Mouse (Mus musculus) right cerebral cortex, postnatal 14 days (tissue): Measurements from ENCODE around the gene Btrc.
"Not testable (repeated sequence)": the region's sequence is repeated elsewhere in the genome, so short reads cannot be mapped to it uniquely, and the experiment has no call there.

Experiments
- DNase-seq: peaks from one replicate; pipeline ENCODE4 v3.0.0; 2022

The Btrc gene

GRCm38 (mm10) chr19:45535214-45535735 is 171.7 kb downstream of the Btrc start:
- no peak for DNase-seq

GRCm38 (mm10) chr19:45535929-45536328 is 172.4 kb downstream of the Btrc start:
- DNase-seq, result no peak

- no peak for DNase-seq
These were observed 174.0 kb downstream of the Btrc start for GRCm38 (mm10) chr19:45537505-45537904.

- no peak for DNase-seq
These were observed 177.3 kb downstream of the Btrc start for GRCm38 (mm10) chr19:45540657-45541408.

DNA sequence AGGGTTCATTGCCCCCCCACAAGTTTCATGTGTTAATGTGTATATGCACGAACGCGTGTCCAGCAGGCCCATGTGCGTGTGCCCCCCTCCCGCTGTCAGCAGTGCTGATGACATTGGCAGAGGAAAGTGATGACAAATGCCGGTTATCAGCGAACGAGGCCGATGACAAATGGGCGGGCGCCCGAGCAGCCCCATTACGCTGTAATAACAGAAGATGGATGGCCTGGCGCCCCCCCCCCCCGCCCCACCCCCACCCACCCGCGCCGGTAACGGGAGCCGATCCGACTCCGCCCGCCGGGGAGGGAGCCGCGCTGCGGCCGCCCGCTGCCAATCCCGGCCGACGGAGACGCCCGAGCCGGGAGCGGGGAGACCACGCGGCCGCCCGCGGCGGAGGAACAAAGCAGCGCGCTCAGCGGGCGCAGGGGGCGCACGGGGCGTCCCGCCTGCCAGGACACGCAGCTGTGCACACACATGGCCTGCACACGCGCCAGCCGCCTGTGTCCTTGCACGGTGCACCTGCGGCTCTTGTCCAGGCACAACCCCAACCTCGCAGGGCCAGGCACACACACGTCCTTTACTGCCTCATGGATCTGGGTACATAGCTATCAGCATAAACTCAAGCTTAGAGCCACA is 178.0 kb downstream of the Btrc start:
- peak; percentile 72 for DNase-seq

- DNase-seq, result no peak
These were observed 178.5 kb downstream of the Btrc start for GRCm38 (mm10) chr19:45542061-45542460.

DNA sequence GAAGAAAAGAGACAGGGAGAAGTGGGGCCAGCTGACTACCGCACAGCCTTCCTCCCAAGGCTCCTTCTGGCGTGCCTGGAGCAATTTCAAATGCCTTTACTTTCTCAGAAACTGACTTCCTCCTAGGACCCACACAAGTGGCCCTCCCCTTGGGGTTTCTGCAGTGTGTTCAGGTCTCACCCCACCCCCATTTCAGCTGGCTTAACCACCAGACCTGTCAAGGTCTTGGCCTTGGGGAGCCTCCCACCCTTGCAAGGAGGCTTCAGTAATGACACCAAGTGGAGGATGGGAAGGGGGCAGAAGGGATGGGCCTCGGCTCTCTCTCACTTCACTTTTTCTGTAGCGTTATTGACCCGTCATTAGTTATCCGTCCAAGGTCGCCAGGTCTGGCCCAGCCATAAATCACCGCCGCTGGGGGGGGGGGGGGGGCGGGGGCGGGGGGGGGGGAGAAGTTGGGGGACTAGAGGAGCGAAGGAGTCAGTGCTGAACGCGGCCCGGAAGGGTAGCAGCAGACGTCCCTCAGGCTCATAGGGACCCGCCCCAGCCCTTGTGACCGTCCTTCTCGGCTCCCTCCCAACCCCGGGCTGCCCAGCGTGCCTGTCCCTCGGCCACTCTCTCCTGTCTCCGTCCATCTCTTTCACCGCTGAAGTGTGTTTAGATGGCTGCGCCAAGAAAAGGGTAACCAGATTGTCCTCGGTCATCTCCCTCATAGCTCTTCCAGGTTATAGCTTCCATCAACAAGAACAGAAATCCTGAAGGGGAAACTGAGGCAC is 180.8 kb downstream of the Btrc start:
- no peak for DNase-seq

- peak; percentile 80 for DNase-seq
These were observed 181.4 kb downstream of the Btrc start for GRCm38 (mm10) chr19:45544925-45545321.

GRCm38 (mm10) chr19:45548196-45548595 is 184.7 kb downstream of the Btrc start:
- not testable (repeated sequence) for DNase-seq

- DNase-seq, result no peak
These were observed 185.8 kb downstream of the Btrc start for GRCm38 (mm10) chr19:45549128-45549915.

- DNase-seq, result no peak
These were observed 186.4 kb downstream of the Btrc start for GRCm38 (mm10) chr19:45549948-45550347.

- DNase-seq, result no peak
These were observed 188.7 kb downstream of the Btrc start for GRCm38 (mm10) chr19:45552187-45552586.

DNA sequence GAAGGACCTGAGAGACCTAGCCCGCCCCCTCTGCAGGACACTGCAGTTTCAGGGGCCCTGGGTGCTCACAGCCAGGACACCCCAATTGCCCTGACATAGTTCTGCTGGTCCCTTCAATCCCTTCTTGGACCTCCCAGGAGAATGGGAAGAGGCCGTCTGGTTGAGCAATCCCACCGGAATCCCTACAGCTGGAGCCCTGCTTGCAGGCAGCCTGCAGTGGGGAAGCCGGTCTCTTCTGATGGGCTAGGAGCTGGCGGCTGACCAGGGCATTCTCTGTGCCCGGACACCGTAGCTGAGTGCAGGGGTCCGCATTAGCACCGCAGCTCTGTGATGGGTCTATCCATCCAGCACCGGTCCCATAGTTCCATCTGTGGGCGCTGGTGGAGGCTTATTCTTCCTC is 190.6 kb downstream of the Btrc start:
- DNase-seq, result no peak

DNA sequence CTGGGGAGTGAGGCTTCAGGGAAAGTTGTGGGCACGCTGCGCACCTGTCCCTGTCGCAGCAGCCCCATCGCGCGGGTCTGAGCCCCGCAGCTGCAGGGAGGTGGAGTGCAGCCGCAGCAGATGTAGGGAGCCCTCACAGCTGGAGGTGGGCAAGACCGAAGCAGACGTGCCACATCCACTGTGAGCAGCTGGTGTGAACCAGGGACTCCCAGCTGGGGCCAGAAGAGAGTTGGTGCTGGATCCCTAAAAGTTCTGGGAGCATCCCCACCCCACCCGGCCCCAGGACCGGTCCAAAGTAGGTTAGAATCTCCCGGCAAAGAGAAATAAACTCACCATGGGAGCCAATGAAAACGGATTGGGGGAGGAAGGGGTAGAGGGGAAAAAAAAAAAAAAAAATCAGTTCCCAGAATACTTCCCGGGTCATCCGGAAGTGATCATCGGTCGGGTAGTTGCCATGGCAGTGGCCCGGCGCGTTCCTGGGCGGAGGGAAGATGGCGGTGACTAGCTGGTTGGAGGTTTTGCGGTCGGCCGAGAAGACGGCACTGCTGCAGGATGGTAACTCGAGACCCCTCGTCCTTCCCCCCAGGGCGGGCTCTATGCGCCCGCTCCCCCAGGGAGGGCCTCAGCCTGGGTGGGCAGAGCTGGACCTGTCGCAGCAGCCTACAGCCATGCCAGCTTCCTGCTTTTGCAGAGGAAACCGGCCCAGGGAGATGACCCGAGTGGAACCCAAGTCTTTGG is 196.8 kb downstream of the Btrc start, which contains the start of the genes Poll and Gm17018:
Poll (minus strand) TSS at position 379 of the 738 bp plus-strand sequence.
Gm17018 (plus strand) TSS at position 463 of the 738 bp plus-strand sequence.
- peak; percentile 85 for DNase-seq

- no peak for DNase-seq
These were observed 202.6 kb downstream of the Btrc start for GRCm38 (mm10) chr19:45565925-45566715.

GRCm38 (mm10) chr19:45567367-45567766 is 203.8 kb downstream of the Btrc start:
- DNase-seq, result no peak

DNA sequence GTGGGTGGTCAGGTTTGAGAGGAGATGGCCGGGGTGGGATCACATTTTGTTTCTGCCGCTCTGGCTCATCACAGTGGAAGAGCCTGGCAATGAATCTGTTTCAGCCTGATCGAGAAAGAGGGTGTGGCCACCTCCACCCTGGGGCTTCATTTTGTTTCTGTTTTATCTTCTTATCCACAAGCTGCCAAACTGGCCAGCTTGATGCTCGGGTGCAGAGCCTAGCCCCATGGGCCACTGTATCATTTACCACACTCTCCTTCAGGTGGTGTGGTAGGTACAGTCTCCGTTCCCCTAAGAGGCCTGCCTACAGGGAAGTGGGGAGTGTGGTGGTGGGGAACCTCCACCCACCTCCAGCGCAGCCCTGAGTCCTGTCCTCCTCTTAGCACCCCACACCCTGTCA is 209.5 kb downstream of the Btrc start:
- no peak for DNase-seq

DNA sequence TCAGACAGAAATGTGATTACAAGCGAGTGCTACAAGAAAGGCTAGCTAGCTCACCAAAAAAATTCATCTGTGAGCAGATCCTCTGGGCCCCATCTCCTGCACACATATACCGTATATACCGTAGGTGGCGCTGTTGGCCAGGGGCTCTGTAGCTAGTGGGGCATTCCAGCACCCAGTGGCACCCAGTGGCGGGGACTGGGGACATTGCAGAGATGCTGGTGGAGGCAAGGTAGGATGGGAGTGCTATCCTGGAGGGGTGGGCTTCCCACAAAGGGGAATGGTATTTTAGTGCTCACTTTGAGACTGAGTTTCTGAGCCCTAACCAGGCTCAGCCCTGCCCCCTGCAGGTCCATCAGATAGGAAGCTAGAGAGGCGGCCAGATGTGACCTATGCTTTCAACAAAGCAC is 210.3 kb downstream of the Btrc start:
- peak; percentile 79 for DNase-seq

GRCm38 (mm10) chr19:45574339-45574898 is 210.9 kb downstream of the Btrc start:
- no peak for DNase-seq

DNA sequence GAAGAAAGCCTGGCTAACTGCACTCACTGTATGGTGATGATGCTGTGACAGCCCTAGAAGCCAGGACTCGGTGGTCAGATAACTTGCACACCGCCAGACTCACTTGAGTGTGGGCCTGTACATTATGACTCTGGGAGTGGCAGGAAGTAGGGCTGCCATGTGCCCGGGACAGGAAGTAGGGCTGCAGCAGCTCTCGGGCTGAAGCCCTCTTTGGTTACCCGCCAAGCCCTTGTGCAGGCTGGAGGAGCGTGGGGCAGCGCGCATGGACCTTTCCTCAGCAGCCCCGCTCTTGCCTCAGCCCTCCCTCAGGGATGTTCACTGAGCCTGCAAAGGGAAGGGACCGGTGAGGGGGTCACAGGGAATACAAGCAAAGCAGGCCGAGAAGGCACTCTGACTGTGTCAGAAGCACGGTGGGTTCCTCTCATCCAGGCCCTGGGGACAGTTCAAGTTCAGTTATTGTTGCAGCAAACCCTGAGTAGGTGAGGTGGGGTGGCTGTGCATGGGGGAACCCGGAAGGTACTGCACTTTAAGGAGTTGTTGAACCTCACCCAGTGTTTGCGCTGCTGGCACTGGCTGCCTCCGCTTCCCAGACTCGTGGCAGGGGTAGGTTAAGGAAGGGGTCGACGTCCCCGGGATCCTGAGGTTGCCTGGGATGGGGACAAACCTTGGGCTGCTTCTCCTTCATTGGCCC is 211.6 kb downstream of the Btrc start:
- DNase-seq, result no peak
